Mouse (Mus musculus) liver, postnatal 0 days (tissue): ENCODE data around the gene Kdm2a.
"Not testable (repeated sequence)": the region's sequence is repeated elsewhere in the genome, so short reads cannot be mapped to it uniquely, and the experiment has no call there.

Source experiments
- CTCF ChIP-seq: sonication (generic); IDR thresholded peaks from 2 replicates; pipeline ENCODE4 v1.5.1; 2016; ENCODE audit warnings: antibody characterized with exemption, low read depth
- EP300 ChIP-seq: IDR thresholded peaks from 2 replicates; pipeline ENCODE4 v1.6.1; 2016; ENCODE audit warnings: antibody characterized with exemption, low read depth, mild to moderate bottlenecking

DNA sequence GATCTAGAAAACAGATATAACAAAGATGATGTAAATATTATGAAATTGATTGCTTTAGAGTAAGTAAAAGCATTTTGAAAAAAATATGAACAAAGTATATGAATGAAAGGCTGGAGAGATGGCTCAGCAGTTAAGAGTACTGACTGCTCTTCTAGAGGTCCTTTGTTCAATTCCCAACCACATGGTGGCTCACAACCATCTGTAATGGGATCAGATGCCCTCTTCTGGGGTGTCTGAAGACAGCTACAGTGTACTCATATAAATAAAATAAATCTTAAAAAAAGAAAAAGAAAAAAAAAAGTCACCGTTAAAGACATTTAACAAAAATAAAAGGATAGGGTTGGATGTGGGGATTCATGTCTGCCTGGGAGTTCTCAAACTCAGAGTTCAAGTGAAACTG, 15.8 kb downstream of the Kdm2a start:
- peak; percentile 17; the same call in 1 of the 2 replicates for TF ChIP-seq CTCF
- TF ChIP-seq EP300 = not testable (repeated sequence)
